Mouse (Mus musculus): ENCODE measurements at regions not wholly inside any gene's neighbourhood (a gene's known extent, or its start where the extent isn't known, plus 50 kb on each side); places are given as distances from the start of the nearest gene placed in this dataset.

- no peak for DNase-seq (ENCODE audit: low spot score)
- H3K27ac ChIP-seq (replicated peaks), result no peak overlapping the region
- no peak overlapping the region for H3K4me3 ChIP-seq
- no peaks in the 10 kb centered on the region for H3K36me3 ChIP-seq
- no peaks in the 10 kb centered on the region for H3K4me1 ChIP-seq
- no peaks in the 10 kb centered on the region for H3K9me3 ChIP-seq (replicated peaks)
- H3K27me3 ChIP-seq (ENCODE audit: low read depth, poor library complexity, severe bottlenecking), result no peaks in the 10 kb centered on the region
- 100% methylated on average over 1 of the region's 1 CpGs for WGBS
Observed at GRCm38 (mm10) chr10:92455195-92455594, 267.0 kb downstream of the Nedd1 start.

GRCm38 (mm10) chr10:92453550-92453949 is 268.7 kb downstream of the Nedd1 start:
- 87% methylated on average over 5 of the region's 5 CpGs for WGBS
- H3K4me3 ChIP-seq, result no peak overlapping the region
- no peaks in the 10 kb centered on the region for H3K4me1 ChIP-seq
- H3K27ac ChIP-seq (replicated peaks), result no peak overlapping the region
- no peaks in the 10 kb centered on the region for H3K36me3 ChIP-seq
- no peak for DNase-seq (ENCODE audit: low spot score)
- H3K27me3 ChIP-seq (ENCODE audit: low read depth, poor library complexity, severe bottlenecking), result no peaks in the 10 kb centered on the region
- no peaks in the 10 kb centered on the region for H3K9me3 ChIP-seq (replicated peaks)

- no peak for DNase-seq (ENCODE audit: low spot score)
- WGBS, result 94% methylated on average over 2 of the region's 2 CpGs
- Histone ChIP-seq H3K36me3 (no peaks in the 10 kb centered on the region), H3K4me3 (no peak overlapping the region), H3K27me3 (ENCODE audit: low read depth, poor library complexity, severe bottlenecking) (no peaks in the 10 kb centered on the region), H3K4me1 (no peaks in the 10 kb centered on the region), H3K9me3 (replicated peaks) (no peaks in the 10 kb centered on the region), H3K27ac (replicated peaks) (no peak overlapping the region)
Observed at GRCm38 (mm10) chr10:92445957-92446356, 276.3 kb downstream of the Nedd1 start.

- Histone ChIP-seq H3K27me3 (ENCODE audit: low read depth, poor library complexity, severe bottlenecking) (no peaks in the 10 kb centered on the region), H3K9me3 (replicated peaks) (no peaks in the 10 kb centered on the region), H3K4me3 (no peak overlapping the region), H3K4me1 (peaks cover 18% of the 10 kb centered on the region), H3K36me3 (no peaks in the 10 kb centered on the region), H3K27ac (replicated peaks) (no peak overlapping the region)
- DNase-seq (ENCODE audit: low spot score), result no peak
- WGBS, result 43% methylated on average over 8 of the region's 8 CpGs
Observed at GRCm38 (mm10) chr10:92438621-92439394, 283.4 kb downstream of the Nedd1 start.

GRCm38 (mm10) chr10:92429256-92429655 is 293.0 kb downstream of the Nedd1 start:
- no peaks in the 10 kb centered on the region for H3K9me3 ChIP-seq (replicated peaks)
- 60% methylated on average over 7 of the region's 7 CpGs for WGBS
- H3K4me1 ChIP-seq, result peaks cover 29% of the 10 kb centered on the region
- peak overlapping the region; percentile 69; the same call in 1 of the 2 replicates for H3K27ac ChIP-seq (replicated peaks)
- no peaks in the 10 kb centered on the region for H3K36me3 ChIP-seq
- H3K4me3 ChIP-seq, result no peak overlapping the region
- H3K27me3 ChIP-seq (ENCODE audit: low read depth, poor library complexity, severe bottlenecking), result no peaks in the 10 kb centered on the region
- no peak for DNase-seq (ENCODE audit: low spot score)

GRCm38 (mm10) chr10:92428026-92428425 is 294.2 kb downstream of the Nedd1 start:
- peak overlapping the region; percentile 69 for H3K27ac ChIP-seq (replicated peaks)
- DNase-seq (ENCODE audit: low spot score), result no peak
- H3K4me1 ChIP-seq, result peaks cover 29% of the 10 kb centered on the region
- H3K9me3 ChIP-seq (replicated peaks), result no peaks in the 10 kb centered on the region
- no peaks in the 10 kb centered on the region for H3K27me3 ChIP-seq (ENCODE audit: low read depth, poor library complexity, severe bottlenecking)
- no peaks in the 10 kb centered on the region for H3K36me3 ChIP-seq
- 18% methylated on average over 4 of the region's 4 CpGs for WGBS
- no peak overlapping the region for H3K4me3 ChIP-seq

GRCm38 (mm10) chr10:92426443-92426842 is 295.8 kb downstream of the Nedd1 start:
- H3K27ac ChIP-seq (replicated peaks), result peak overlapping the region; percentile 15; the same call in 1 of the 2 replicates
- H3K4me1 ChIP-seq, result peaks cover 29% of the 10 kb centered on the region
- 89% methylated on average over 6 of the region's 6 CpGs for WGBS
- DNase-seq (ENCODE audit: low spot score), result no peak
- no peak overlapping the region for H3K4me3 ChIP-seq
- H3K9me3 ChIP-seq (replicated peaks), result no peaks in the 10 kb centered on the region
- H3K27me3 ChIP-seq (ENCODE audit: low read depth, poor library complexity, severe bottlenecking), result no peaks in the 10 kb centered on the region
- no peaks in the 10 kb centered on the region for H3K36me3 ChIP-seq

- Histone ChIP-seq H3K9me3 (replicated peaks) (no peaks in the 10 kb centered on the region), H3K27ac (replicated peaks) (no peak overlapping the region), H3K4me1 (0 out of 2 replicates have a peak, but pooled peaks cover 5% of the 10 kb centered on the region), H3K36me3 (no peaks in the 10 kb centered on the region), H3K4me3 (no peak overlapping the region), H3K27me3 (ENCODE audit: low read depth, poor library complexity, severe bottlenecking) (no peaks in the 10 kb centered on the region)
- 91% methylated on average over 7 of the region's 7 CpGs for WGBS
- DNase-seq (ENCODE audit: low spot score), result no peak
Observed at GRCm38 (mm10) chr10:92412737-92413136, 309.5 kb downstream of the Nedd1 start.

- Histone ChIP-seq H3K4me3 (no peak overlapping the region), H3K27ac (replicated peaks) (no peak overlapping the region), H3K4me1 (0 out of 2 replicates have a peak, but pooled peaks cover 5% of the 10 kb centered on the region), H3K9me3 (replicated peaks) (no peaks in the 10 kb centered on the region), H3K36me3 (no peaks in the 10 kb centered on the region), H3K27me3 (ENCODE audit: low read depth, poor library complexity, severe bottlenecking) (no peaks in the 10 kb centered on the region)
- WGBS, result 63% methylated on average over 5 of the region's 5 CpGs
- no peak for DNase-seq (ENCODE audit: low spot score)
Observed at GRCm38 (mm10) chr10:92410813-92411325, 311.4 kb downstream of the Nedd1 start.

- WGBS, result 61% methylated on average over 15 of the region's 15 CpGs
- no peaks in the 10 kb centered on the region for H3K9me3 ChIP-seq (replicated peaks)
- DNase-seq (ENCODE audit: low spot score), result no peak
- H3K4me1 ChIP-seq, result peaks cover 14% of the 10 kb centered on the region
- no peaks in the 10 kb centered on the region for H3K27me3 ChIP-seq (ENCODE audit: low read depth, poor library complexity, severe bottlenecking)
- no peaks in the 10 kb centered on the region for H3K36me3 ChIP-seq
- peak overlapping the region; percentile 53; the same call in 1 of the 2 replicates for H3K27ac ChIP-seq (replicated peaks)
- no peak overlapping the region for H3K4me3 ChIP-seq
Observed at GRCm38 (mm10) chr10:92404697-92405293, 317.4 kb downstream of the Nedd1 start.

- no peak overlapping the region for H3K4me3 ChIP-seq
- H3K9me3 ChIP-seq (replicated peaks), result no peaks in the 10 kb centered on the region
- H3K27me3 ChIP-seq (ENCODE audit: low read depth, poor library complexity, severe bottlenecking), result no peaks in the 10 kb centered on the region
- H3K27ac ChIP-seq (replicated peaks), result peak overlapping the region; percentile 57; the same call in 1 of the 2 replicates
- 86% methylated on average over 5 of the region's 5 CpGs for WGBS
- H3K36me3 ChIP-seq, result no peaks in the 10 kb centered on the region
- DNase-seq (ENCODE audit: low spot score), result no peak
- peaks cover 14% of the 10 kb centered on the region for H3K4me1 ChIP-seq
Observed at GRCm38 (mm10) chr10:92400587-92401090, 321.6 kb downstream of the Nedd1 start.

- Histone ChIP-seq H3K9me3 (replicated peaks) (no peaks in the 10 kb centered on the region), H3K27ac (replicated peaks) (no peak overlapping the region), H3K4me3 (no peak overlapping the region), H3K27me3 (ENCODE audit: low read depth, poor library complexity, severe bottlenecking) (no peaks in the 10 kb centered on the region), H3K36me3 (no peaks in the 10 kb centered on the region), H3K4me1 (peaks cover 7% of the 10 kb centered on the region; the same call in 1 of the 2 replicates)
- DNase-seq (ENCODE audit: low spot score), result no peak
- 69% methylated on average over 7 of the region's 7 CpGs for WGBS
Observed at GRCm38 (mm10) chr10:92389176-92389732, 333.0 kb downstream of the Nedd1 start.

Measured in midbrain, embryonic 10.5 days (tissue).